In genomic region chr3:99290064-99290702, GRCm38 (mm10) we compare ENCODE assay signal across 9 mouse cellular contexts. TPM values are rescaled to one million over a fixed set of nuclear protein-coding genes. Genes with fewer than 3 reads are reported as not detected.
DNase-seq lines count a peak whose midpoint lies in the region; ATAC-seq lines count a peak whose summit lies in the region.
"Had no signal": no experiment of that assay in that cellular context is flagged by ENCODE, and none has a peak within 500 bp of the region (broad histone marks: within the 10 kb centered on the region; RNA-seq: fewer than 3 reads in every experiment).

No protein-coding gene starts in this region.

- no peaks in the 10 kb centered on the region for H3K36me3 ChIP-seq in forebrain, embryonic 13.5 days (ENCODE audit: poor library complexity, severe bottlenecking)
- H3K36me3 ChIP-seq in forebrain, embryonic 10.5 days (replicated peaks) = no peaks in the 10 kb centered on the region
- no peaks in the 10 kb centered on the region for H3K36me3 ChIP-seq in hindbrain, embryonic 16.5 days (ENCODE audit: control insufficient read depth, insufficient read depth, low read length)
- H3K36me3 ChIP-seq in lung, embryonic 16.5 days (ENCODE audit: control insufficient read depth, insufficient read depth, low read length) = no peaks in the 10 kb centered on the region

- H3K9me3 ChIP-seq in forebrain, embryonic 13.5 days (replicated peaks) = no peaks in the 10 kb centered on the region
- H3K9me3 ChIP-seq in forebrain, embryonic 10.5 days = no peaks in the 10 kb centered on the region
- no peaks in the 10 kb centered on the region for H3K9me3 ChIP-seq in hindbrain, embryonic 16.5 days (ENCODE audit: control insufficient read depth, low read length)
- H3K9me3 ChIP-seq in lung, embryonic 16.5 days (ENCODE audit: control insufficient read depth, low read length) = no peaks in the 10 kb centered on the region

- H3K4me3 ChIP-seq in forebrain, embryonic 13.5 days = no peak overlapping the region
- no peak overlapping the region for H3K4me3 ChIP-seq in forebrain, embryonic 10.5 days
- H3K4me3 ChIP-seq in hindbrain, embryonic 16.5 days (ENCODE audit: low read length) = no peak overlapping the region
- no peak overlapping the region for H3K4me3 ChIP-seq in lung, embryonic 16.5 days (ENCODE audit: low read length)

- WGBS in forebrain, embryonic 13.5 days = 34% methylated on average over 6 of the region's 6 CpGs
- 48% methylated on average over 6 of the region's 6 CpGs for WGBS in forebrain, embryonic 10.5 days
- WGBS in hindbrain, embryonic 16.5 days = 31% methylated on average over 6 of the region's 6 CpGs
- WGBS in lung, embryonic 16.5 days = 27% methylated on average over 6 of the region's 6 CpGs

- ATAC-seq in forebrain, embryonic 13.5 days = peak; percentile 51; the same call in 1 of the 2 replicates
- ATAC-seq in hindbrain, embryonic 16.5 days = peak; percentile 61
- ATAC-seq in lung, embryonic 16.5 days (ENCODE audit: low read depth) = 0 out of 2 replicates have a peak, but pooled peaks have one; percentile 34

- peaks cover 4% of the 10 kb centered on the region for H3K4me1 ChIP-seq in forebrain, embryonic 13.5 days
- 0 out of 2 replicates have a peak, but pooled peaks cover 3% of the 10 kb centered on the region for H3K4me1 ChIP-seq in forebrain, embryonic 10.5 days
- no peaks in the 10 kb centered on the region for H3K4me1 ChIP-seq in hindbrain, embryonic 16.5 days (ENCODE audit: control insufficient read depth, insufficient read depth, low read depth, low read length)
- no peaks in the 10 kb centered on the region for H3K4me1 ChIP-seq in lung, embryonic 16.5 days (replicated peaks; ENCODE audit: control insufficient read depth, insufficient read depth, low read length)

- no peak overlapping the region for H3K9ac ChIP-seq in forebrain, embryonic 13.5 days
- no peak overlapping the region for H3K9ac ChIP-seq in hindbrain, embryonic 16.5 days (ENCODE audit: low read depth, low read length)
- no peak overlapping the region for H3K9ac ChIP-seq in lung, embryonic 16.5 days (ENCODE audit: low read length)

- no peak for DNase-seq in forebrain, embryonic 10.5 days (ENCODE audit: extremely low spot score, low spot score)
- peak; percentile 18 for DNase-seq in adrenal gland, postnatal 25 days
- DNase-seq in testis, postnatal 14 days (ENCODE audit: low spot score) = peak; percentile 26
- DNase-seq in left cerebral cortex, adult 11 months (ENCODE audit: low spot score) = no peak
- no peak for DNase-seq in right cerebral cortex, adult 2 months (ENCODE audit: low spot score in 2 of 2)

- no peak overlapping the region for H3K27ac ChIP-seq in forebrain, embryonic 13.5 days
- H3K27ac ChIP-seq in forebrain, embryonic 10.5 days = no peak overlapping the region
- no peak overlapping the region for H3K27ac ChIP-seq in hindbrain, embryonic 16.5 days (ENCODE audit: low read depth, low read length)
- no peak overlapping the region for H3K27ac ChIP-seq in lung, embryonic 16.5 days (ENCODE audit: low read length)

- H3K27me3 ChIP-seq in forebrain, embryonic 13.5 days = no peaks in the 10 kb centered on the region
- no peaks in the 10 kb centered on the region for H3K27me3 ChIP-seq in forebrain, embryonic 10.5 days (ENCODE audit: poor library complexity, severe bottlenecking)
- no peaks in the 10 kb centered on the region for H3K27me3 ChIP-seq in hindbrain, embryonic 16.5 days (replicated peaks; ENCODE audit: control insufficient read depth, insufficient read depth, low read length)
- no peaks in the 10 kb centered on the region for H3K27me3 ChIP-seq in lung, embryonic 16.5 days (ENCODE audit: control insufficient read depth, insufficient read depth, low read depth, low read length)

- no peak overlapping the region for H3K4me2 ChIP-seq in forebrain, embryonic 13.5 days
- H3K4me2 ChIP-seq in hindbrain, embryonic 16.5 days (ENCODE audit: low read length) = no peak overlapping the region
- H3K4me2 ChIP-seq in lung, embryonic 16.5 days (ENCODE audit: low read depth, low read length) = no peak overlapping the region

RNA-seq across cellular contexts. Expression of gene Tbx15, which starts 50.0 kb away (rescaled TPM):
- polyA plus RNA-seq in forebrain, embryonic 13.5 days (2015; fragmentation: Nextera tagmentation; extraction: Ambion mirVana) = 0.28 and 0.43 TPM in 2 replicates
- 1.4 and 2.8 TPM in 2 replicates for polyA plus RNA-seq in forebrain, embryonic 10.5 days (2016; fragmentation: Nextera tagmentation; extraction: Ambion mirVana)
- 0.55 TPM in 1 of 2 replicates, not detected in the other for total RNA-seq in adrenal gland, postnatal 25 days (2021)
- 0.66 and 1.0 TPM in 2 replicates for polyA plus RNA-seq in hindbrain, embryonic 16.5 days (2015; fragmentation: Nextera tagmentation; extraction: Ambion mirVana)
- polyA plus RNA-seq in lung, embryonic 16.5 days (2015; fragmentation: Nextera tagmentation; extraction: Ambion mirVana) = 0.24 and 0.47 TPM in 2 replicates
- total RNA-seq: common myeloid progenitor, adult 5-6 weeks had no signal

Comparison
In these comparisons a context has a peak if more than half of its experiments do, and no peak if none do; other contexts are left out.
1. DNase-seq: peak in adrenal gland, postnatal 25 days (single experiment) and testis, postnatal 14 days (single experiment); none in forebrain, embryonic 10.5 days (single experiment), left cerebral cortex, adult 11 months (single experiment) and right cerebral cortex, adult 2 months (0 of 2).
2. Peak in every context shown above with its lines, with median percentiles within 50 percentile points of each other: ATAC-seq.